Mouse (Mus musculus) cerebellum, adult 2 months (tissue): ENCODE measurements around the gene Fbxo42.

Experiments used
- CTCF ChIP-seq: fragments of 200-500 bp; IDR thresholded peaks from 2 replicates; pipeline ENCODE4 v1.5.1; 2011; ENCODE audit warnings: low read depth, mild to moderate bottlenecking, control low read depth, low read length, moderate library complexity, borderline replicate concordance; ENCODE audit not compliant: insufficient read depth
- POLR2A ChIP-seq: fragments of 200-500 bp; IDR thresholded peaks from 2 replicates; pipeline ENCODE4 v1.6.1; 2011; ENCODE audit warnings: low read length, control low read depth, borderline replicate concordance; ENCODE audit not compliant: insufficient read depth

- TF ChIP-seq CTCF (no peak), POLR2A (no peak)
These were observed 18.5 kb upstream of the Fbxo42 start for GRCm38 (mm10) chr4:141129190-141129710.
